Mouse (Mus musculus): Measurements from ENCODE around the gene Epha8.

Epha8 gene

GRCm38 (mm10) chr4:136954562-136954961 is 2.1 kb downstream of the Epha8 start:
- DNase-seq (ENCODE audit: low read depth): no peak

DNA sequence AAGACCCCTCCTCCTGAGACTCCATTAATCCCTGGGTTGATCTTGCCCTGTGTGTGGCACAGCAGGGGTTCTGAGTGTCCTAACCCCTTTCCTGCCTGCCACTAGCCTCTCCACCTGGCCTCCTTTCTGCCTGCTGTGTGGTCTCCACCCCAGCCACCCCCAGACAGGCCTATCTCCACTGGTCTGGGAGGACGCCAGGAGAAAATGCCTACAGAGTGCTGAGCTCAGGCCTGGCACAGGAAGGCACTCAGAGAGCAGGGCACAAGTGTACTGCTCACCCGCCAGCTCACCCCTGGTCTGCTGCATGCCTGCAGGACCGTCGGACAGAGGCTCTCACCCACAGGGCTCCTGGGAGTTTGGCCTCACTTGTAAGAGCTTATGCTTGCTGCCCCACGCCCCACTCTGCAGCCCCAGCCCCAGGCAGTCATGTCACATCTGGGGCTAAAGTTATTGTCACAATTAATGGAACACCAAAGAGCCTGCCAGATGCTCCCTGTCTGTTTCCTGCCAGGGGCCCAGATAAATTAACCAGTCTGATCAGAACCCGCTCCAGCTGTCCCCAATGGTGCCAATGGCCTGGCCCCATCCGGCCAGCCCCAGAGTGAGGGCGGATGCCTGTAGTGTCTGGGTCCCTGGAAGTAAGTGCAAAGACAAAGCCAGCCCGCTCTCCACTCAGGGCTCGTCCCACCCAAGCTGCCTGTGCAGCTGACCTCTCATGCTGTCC is 7.2 kb downstream of the Epha8 start:
- no peak for DNase-seq (ENCODE audit: low read depth)

DNA sequence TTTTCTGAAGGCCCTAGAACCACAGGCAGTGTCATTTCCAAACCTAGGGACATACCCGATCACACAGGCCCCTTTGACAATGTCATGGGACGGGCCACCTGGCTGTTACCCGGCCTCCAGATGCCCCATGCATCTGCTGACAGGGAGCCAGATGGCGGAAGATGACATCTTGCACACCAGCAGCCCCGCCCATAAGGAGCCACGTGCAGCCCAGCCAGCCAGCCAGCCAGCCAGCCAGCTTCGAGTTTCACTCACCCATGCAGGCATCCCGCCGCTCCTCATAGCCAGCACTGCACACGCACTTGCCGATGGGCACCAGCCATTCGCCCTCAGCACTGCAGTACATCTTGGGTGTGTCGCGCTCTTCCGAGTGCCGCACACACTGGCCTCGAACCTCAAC is 11.2 kb downstream of the Epha8 start:
- no peak for DNase-seq (ENCODE audit: low read depth)

DNA sequence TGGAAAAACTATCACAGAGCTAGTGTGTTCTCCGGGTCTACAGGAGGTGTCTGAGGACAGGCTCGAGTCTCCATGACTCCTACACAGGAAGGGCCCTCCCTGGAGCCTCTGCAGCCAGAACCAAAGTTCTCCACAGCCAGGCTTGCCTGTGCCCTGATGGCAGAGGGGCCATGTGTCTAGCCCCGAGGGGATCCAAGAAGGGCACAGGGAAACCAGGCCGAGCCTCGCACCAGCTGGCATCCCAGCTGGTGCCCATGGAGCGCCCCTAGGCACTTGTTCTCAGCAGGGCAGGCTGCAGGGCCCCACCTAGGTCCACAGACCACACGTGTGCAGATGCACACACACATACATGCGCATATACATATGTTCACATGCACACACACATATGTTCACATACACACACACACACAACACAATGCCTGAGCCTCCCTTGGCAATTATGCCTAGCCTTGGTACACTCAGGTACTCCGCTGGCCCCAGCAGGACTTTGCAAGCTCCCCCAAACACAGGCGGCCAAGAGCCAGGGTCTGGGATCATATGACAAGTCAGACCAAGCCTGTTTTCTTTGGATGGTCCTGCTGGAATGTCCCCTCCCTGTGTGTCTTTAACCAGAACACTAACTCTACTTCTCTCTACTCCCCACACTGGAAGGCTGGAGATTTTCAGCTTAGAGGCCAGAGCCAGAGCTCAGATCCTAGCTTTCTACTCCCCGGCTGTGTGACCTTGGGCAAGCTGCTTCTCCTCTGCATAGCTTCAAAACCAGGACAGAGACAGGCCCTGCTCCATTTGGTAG is 11.9 kb downstream of the Epha8 start:
- no peak for DNase-seq (ENCODE audit: low read depth)

GRCm38 (mm10) chr4:136943175-136943574 is 13.4 kb downstream of the Epha8 start:
- no peak for DNase-seq (ENCODE audit: low read depth)

DNA sequence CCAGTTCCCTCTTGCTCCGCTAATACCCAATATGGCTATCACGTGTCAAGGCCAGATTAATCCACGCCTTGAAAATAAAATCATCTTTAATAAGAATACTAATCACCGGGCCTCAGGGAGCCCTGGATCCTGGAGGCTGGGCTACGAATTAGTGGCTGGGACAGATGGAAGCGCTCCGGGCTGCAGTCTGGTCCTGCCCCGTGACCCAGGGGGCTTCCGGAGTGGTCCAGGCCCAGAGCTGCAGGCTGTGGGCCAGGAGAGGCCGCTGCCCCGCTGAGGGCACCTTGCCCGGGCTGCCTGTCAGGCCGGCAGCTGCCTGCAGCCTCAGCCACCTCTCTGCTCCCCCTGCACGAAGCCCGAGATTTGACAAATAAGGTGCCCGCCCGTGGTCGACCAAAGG is 13.9 kb downstream of the Epha8 start:
- no peak for DNase-seq (ENCODE audit: low read depth)

DNA sequence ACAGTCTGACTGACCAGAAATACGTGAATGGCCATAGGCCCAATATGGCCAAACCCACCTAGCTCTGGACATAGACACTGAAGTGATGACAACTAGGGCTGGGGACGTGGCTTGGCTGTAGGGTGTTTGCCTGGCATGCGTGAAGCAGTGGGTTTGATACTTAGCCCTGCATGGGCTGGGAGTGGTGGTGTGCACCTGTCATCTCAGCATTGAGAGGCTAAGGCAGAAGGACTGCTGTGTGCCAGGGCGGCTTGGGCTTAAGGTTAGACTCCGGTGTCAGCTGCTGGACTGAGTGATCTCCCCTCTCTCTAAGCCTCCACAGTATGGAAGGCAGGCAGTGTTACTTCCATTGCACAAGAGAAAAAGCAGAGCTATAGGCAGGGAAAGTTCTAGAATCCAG is 18.7 kb downstream of the Epha8 start:
- no peak for DNase-seq (ENCODE audit: low read depth)

- no peak for DNase-seq (ENCODE audit: low read depth)
Measured at GRCm38 (mm10) chr4:136937344-136937743, 19.3 kb downstream of the Epha8 start.

GRCm38 (mm10) chr4:136934746-136935613 is 21.6 kb downstream of the Epha8 start:
- no peak for DNase-seq (ENCODE audit: low read depth)

DNA sequence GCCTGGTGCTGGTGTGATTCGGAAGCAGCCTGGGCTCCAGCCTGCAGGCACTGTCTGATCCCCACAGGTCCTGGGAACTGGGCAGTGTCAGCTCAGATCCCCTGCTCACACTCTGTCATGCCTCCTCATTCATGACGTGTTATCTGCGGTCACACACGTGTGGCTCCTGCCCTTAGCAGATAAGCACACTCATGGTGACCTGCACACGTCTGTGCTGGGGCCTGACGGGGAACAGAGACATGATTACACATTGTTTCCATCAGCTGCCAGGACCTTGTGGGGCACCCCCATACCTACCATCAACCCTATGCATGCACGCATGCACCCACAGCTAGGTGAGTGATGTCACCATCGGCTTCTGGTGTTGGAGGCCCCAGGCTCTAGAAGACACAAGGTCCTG is 26.1 kb downstream of the Epha8 start:
- peak; percentile 11 for DNase-seq (ENCODE audit: low read depth)

- DNase-seq (ENCODE audit: low read depth): peak; percentile 58
Measured at GRCm38 (mm10) chr4:136928928-136929327, 27.7 kb downstream of the Epha8 start.

- no peak for DNase-seq (ENCODE audit: low read depth)
Measured at GRCm38 (mm10) chr4:136925804-136926203, 30.8 kb downstream of the Epha8 start.

GRCm38 (mm10) chr4:136924529-136924928 is 32.1 kb downstream of the Epha8 start:
- peak; percentile 58 for DNase-seq (ENCODE audit: low read depth)

DNA sequence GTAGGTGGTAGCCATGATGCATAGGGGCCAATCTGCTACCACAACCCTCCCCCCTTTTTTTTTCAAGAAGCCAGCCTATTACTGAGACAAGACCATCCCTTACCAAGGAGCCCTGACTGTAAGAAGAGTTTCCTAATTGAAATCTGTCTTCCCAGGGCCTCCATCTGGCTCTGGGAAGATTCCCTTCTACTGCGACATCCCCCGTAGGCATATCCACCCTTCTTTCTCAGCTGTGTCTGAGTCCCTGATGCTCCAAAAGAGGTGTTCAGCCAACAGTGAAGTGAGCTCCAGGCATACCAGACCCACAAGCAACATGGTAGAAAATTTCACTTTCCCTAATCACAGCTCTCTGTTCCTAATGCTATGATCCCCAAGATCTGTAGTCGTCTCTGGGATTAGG is 37.1 kb downstream of the Epha8 start:
- DNase-seq (ENCODE audit: low read depth): no peak

DNA sequence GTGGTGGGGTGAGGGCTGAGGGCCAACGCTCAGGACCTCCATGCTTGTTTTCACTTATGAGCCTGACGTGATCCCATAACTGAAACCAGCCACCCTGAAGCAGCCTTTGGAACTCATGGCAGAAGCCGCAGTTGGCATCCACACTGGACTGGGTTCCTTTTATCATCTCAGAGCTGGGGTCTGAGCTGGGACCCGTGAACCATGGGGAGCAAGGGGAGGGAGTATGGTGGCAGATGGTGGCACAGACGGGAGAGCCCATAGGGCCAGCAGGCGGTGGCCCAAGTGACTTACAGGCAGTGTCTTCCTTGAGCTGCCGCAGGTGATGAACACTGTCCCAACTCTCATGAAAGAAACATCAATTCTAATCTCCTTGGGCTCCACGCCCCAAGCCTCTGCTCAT is 37.8 kb downstream of the Epha8 start:
- no peak for DNase-seq (ENCODE audit: low read depth)

GRCm38 (mm10) chr4:136917165-136917524 is 39.5 kb downstream of the Epha8 start:
- no peak for DNase-seq (ENCODE audit: low read depth)

GRCm38 (mm10) chr4:136916359-136917164 is 40.1 kb downstream of the Epha8 start:
- no peak for DNase-seq (ENCODE audit: low read depth)

DNA sequence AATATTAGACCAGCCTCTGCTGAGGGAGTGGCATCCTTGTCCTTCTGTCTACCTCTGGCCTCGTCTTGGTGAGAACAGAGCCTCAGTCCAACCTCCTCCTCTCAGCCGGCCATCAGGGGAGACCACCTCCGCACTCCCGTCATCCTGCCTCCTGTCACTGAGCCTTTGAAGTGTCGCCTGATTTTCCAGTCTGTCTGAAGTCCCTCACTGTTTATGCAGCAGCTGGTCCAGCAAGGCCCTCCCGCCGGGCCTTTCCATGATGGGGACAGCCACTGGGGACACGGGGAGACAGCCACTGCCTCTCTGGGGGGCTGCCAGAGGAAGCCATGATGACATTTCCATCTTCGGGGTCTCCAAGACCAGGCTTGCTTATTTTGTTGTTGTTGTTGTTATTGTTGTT is 43.8 kb downstream of the Epha8 start:
- no peak for DNase-seq (ENCODE audit: low read depth)

DNA sequence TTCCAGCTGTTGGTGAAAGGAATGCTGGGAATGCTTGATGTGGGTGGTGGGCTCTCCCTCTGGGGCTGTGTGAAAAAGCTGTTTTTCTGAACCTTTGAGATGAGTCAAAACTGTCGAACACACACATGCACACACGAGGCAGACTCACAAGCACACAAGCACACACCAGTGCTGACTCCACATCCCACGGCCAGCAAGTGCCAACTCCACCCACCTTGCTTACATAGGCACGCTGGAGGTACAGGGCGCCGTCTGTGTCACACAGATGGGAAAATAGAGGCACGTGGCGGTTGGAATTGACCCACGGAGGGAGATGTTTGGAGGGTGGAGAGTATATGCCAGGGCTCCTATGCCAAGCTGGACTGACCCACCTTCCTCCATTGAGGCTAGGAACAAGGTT is 44.8 kb downstream of the Epha8 start:
- DNase-seq (ENCODE audit: low read depth): no peak

DNA sequence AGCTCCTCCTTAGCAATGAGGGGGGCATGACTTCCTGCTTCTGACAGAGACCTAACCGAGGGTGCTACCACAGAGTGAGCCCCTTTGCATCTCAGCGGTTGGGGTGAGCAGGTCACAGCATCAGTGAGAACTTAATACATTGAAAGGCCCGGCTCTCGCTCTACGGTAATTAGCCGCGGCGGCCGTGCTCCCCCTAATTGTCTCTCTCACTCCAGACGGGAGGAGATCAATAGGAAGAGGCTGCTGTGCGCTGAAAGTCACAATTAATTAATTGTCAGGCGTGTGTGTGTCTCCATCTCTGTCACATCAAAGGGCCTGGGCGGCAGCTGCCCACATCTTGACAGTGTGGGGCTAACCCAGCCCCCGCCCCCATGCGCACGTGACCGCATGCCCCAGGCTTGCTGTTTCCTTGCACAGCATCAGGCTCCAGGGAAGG is 45.4 kb downstream of the Epha8 start:
- no peak for DNase-seq (ENCODE audit: low read depth)

DNA sequence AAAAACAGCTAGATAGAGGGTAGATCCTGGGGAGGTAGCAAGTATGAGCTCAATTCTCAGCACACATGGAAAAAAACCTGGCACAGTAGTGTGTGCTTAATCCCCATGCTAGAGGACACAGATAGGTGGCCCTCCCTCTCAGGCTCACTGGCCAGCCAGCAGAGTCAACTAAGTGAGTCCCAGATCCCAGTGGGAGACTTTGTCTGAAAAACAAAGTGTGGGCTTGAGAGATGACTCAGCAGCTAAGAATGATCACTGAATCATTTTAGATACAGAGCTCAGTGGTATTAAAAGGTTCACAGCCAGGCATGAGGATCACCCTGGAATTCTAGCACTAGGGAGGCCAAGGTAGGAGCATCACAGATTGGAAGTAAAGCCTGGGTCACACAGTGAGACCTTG is 48.8 kb downstream of the Epha8 start:
- DNase-seq (ENCODE audit: low read depth): no peak

DNA sequence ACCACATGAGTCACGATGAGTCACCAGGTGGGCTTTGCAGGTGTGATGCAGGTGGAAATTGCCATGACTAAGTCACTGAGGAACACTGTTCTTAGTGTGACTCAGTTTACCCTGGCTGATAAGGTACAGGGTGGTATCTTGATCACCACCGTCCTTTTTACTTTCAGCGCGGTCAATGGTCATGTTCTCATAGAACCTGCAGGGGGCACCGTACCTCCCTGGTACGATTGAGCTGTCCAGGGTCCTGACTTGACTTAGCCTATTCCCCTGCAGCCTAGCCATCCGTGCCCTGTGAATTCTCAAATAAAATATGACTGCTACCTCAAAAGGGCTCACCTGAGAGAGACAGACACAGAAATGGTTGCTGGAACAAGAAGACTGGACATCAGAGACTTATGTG is 49.6 kb downstream of the Epha8 start:
- DNase-seq (ENCODE audit: low read depth): peak; percentile 69

All from 416B (cell line).